Mouse (Mus musculus) cortical plate, adult 2 months (tissue): ENCODE measurements around the gene Robo1. TPM values are rescaled to one million over a fixed set of nuclear protein-coding genes. Genes with fewer than 3 reads are reported as not detected.

Experiments used
- H3K27ac ChIP-seq: fragments of 200-500 bp; 2 replicates; pipeline ENCODE4 v1.5.1; 2012; ENCODE audit warnings: low read length, control low read depth, inconsistent platforms; ENCODE audit not compliant: insufficient read depth
- H3K4me1 ChIP-seq: fragments of 200-500 bp; 2 replicates; pipeline ENCODE4 v1.6.1; 2011; ENCODE audit warnings: low read length; ENCODE audit not compliant: control insufficient read depth, insufficient read depth
- H3K4me3 ChIP-seq: fragments of 200-500 bp; 2 replicates; pipeline ENCODE4 v1.5.1; 2011; ENCODE audit warnings: mild to moderate bottlenecking, low read length, control low read depth; ENCODE audit not compliant: insufficient read depth
- CTCF ChIP-seq: fragments of 200-500 bp; IDR thresholded peaks from 2 replicates; pipeline ENCODE4 v1.5.1; 2011; ENCODE audit warnings: mild to moderate bottlenecking, control low read depth, low read length; ENCODE audit not compliant: insufficient read depth; ENCODE audit errors: extremely low read depth
- POLR2A ChIP-seq: fragments of 200-500 bp; IDR thresholded peaks from 2 replicates; pipeline ENCODE4 v1.6.1; 2011; ENCODE audit warnings: mild to moderate bottlenecking, low read length, control low read depth; ENCODE audit not compliant: insufficient read depth; ENCODE audit errors: extremely low read depth
- polyA plus RNA-seq: library from polyadenylated mRNA; depleted of rRNA; stranded (reverse); fragments of >200 nt; gene quantifications from 2 replicates; pipeline ENCODE4 v1.2.3, GENCODE M21; 2012

Gene Robo1
- polyA plus RNA-seq, 1 experiment: 14.1 TPM

DNA sequence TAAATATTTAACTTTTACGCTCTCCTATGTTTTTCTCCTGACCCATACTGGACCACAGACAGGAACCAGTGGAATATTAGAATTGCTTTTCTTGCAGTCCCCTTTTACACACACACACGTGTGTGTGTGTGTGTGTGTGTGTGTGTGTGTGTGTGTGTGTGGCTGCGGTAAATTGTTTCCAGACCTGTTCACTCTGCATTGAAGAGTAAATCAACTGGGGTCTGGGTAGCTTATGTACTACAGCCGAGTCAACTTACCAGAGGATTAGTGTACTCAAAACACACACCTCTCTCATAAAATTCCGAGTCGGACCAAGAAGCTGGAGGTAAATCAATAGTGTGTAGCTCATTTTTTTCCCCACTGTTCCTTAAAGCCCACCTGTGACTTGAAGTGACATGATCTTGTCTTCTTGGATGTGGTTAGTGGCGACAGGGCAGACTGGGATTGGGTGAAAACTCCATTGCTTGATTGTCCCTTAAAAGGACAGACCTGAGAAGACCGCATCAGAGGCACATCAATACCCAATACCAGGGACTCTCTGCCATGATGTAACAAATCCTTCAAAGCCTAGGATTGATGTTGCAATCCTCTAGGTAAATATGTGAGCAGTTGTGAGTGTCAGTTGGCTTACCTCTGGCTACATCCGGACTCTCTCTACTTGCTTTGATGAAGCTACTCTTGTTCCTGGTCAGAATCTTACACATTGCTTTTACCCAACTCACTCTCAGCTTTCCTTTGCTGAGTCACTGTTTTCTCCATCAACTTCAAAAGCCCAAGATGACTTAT lies 457.2 kb downstream of the Robo1 start:
- no peak overlapping the region for H3K27ac ChIP-seq
- H3K4me1 ChIP-seq: no peaks in the 10 kb centered on the region
- TF ChIP-seq POLR2A (no peak), CTCF (no peak)
- H3K4me3 ChIP-seq: no peak overlapping the region

DNA sequence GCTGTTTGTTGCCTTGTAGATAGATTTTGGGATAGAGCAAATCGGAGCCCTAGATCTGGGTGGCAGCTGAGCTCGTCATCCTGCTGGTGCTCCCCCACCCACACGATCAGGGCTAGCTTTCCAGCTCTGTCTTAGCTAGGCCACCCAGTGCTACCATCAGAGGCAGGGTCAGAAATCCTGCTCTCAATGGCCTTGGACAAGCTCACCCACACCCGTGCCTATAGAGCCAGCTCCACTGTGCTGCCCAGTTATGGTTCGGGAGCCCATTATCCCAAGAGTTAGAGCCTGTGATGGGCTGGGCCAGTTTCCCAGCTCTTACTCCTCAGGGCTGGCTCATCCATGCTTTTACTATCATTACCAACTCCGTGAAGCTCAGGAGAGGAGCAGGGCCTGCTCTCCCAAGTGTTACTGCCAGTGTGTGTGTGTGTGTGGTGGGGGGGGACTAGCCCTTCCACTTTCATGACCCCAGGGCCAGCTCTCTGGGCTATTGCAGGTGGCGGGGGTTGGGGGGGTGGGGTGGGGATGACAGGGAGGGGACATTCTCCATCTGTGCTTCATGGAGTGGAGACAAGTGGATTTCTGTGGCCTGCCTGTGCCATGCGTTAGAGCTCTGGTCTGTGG lies 461.2 kb downstream of the Robo1 start:
- H3K27ac ChIP-seq: no peak overlapping the region
- TF ChIP-seq POLR2A: no peak
- peaks cover 1% of the 10 kb centered on the region; the same call in 1 of the 2 replicates for H3K4me1 ChIP-seq
- no peak overlapping the region for H3K4me3 ChIP-seq

DNA sequence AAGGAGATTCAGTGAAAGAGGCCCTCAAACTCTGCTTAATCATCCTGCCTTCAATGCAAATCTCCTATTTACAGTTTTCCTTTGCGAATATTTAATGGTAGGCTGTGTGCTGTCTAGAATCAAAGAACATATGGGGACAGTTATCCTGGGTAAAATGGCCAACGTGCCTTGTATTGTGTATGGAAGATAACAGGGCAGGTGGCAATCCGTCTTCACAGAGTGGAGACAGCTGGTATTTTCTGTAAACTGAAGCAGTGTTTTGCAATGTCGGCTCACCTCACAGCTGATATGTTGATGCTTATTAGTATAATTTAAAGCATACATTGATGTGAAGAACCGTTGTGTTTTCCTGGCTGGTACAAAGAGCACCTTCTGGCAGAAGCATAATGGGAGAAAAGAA lies 464.2 kb downstream of the Robo1 start:
- no peak overlapping the region for H3K4me3 ChIP-seq
- peaks cover 1% of the 10 kb centered on the region; the same call in 1 of the 2 replicates for H3K4me1 ChIP-seq
- no peak for TF ChIP-seq POLR2A
- no peak for TF ChIP-seq CTCF
- H3K27ac ChIP-seq: no peak overlapping the region

GRCm38 (mm10) chr16:72773034-72773433 lies 464.9 kb downstream of the Robo1 start:
- Histone ChIP-seq H3K27ac (no peak overlapping the region), H3K4me3 (no peak overlapping the region), H3K4me1 (peaks cover 1% of the 10 kb centered on the region; the same call in 1 of the 2 replicates)
- TF ChIP-seq CTCF (no peak), POLR2A (no peak)

DNA sequence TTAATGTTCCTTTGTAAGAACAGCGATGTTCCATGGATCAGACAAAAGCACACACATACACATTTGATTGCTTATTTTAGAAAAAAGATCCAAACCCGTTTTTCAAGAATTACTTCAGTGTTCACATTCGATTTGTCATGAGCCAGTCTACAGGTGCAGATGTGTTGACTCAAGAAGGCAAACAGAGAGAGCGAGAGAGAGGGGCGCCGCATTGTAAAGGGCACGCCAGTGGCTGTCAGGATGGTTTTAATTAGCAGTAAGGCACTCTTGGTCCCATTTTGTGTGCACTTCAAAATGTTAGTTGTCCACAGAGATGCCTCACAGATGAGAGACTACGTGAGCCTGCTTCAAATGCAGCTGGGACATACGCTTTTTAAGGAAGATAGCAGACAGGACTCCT lies 470.4 kb downstream of the Robo1 start:
- no peak overlapping the region for H3K4me3 ChIP-seq
- H3K4me1 ChIP-seq: no peaks in the 10 kb centered on the region
- TF ChIP-seq POLR2A: no peak
- no peak for TF ChIP-seq CTCF
- no peak overlapping the region for H3K27ac ChIP-seq

GRCm38 (mm10) chr16:72782171-72782570 lies 474.1 kb downstream of the Robo1 start:
- no peak overlapping the region for H3K27ac ChIP-seq
- H3K4me3 ChIP-seq: no peak overlapping the region
- TF ChIP-seq POLR2A (no peak), CTCF (no peak)
- no peaks in the 10 kb centered on the region for H3K4me1 ChIP-seq

- H3K27ac ChIP-seq: no peak overlapping the region
- no peaks in the 10 kb centered on the region for H3K4me1 ChIP-seq
- TF ChIP-seq CTCF (no peak), POLR2A (no peak)
- H3K4me3 ChIP-seq: no peak overlapping the region
Measured at GRCm38 (mm10) chr16:72786079-72786478, 478.0 kb downstream of the Robo1 start.

GRCm38 (mm10) chr16:72786636-72787035 lies 478.5 kb downstream of the Robo1 start:
- Histone ChIP-seq H3K4me1 (no peaks in the 10 kb centered on the region), H3K4me3 (no peak overlapping the region), H3K27ac (no peak overlapping the region)
- TF ChIP-seq CTCF (no peak), POLR2A (no peak)

DNA sequence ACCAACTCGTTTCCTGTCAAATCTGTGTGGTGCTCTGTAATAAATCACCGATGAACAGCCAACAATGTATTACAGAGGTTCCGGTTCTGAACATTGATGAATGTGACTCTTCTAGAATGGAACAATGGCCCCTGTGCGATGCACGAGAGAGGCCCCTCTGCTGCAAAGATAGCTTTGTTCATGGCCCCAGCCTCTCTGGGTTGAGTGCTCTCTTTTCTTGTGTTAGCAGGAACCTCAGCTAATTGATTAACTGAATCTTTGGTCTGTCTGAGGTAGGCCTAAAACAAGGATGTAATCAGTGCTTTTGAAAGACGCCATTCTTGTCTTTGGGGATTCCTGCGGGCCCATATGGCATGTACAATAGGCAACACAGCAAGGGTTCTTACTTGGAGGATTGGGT lies 479.9 kb downstream of the Robo1 start:
- no peak for TF ChIP-seq POLR2A
- no peaks in the 10 kb centered on the region for H3K4me1 ChIP-seq

DNA sequence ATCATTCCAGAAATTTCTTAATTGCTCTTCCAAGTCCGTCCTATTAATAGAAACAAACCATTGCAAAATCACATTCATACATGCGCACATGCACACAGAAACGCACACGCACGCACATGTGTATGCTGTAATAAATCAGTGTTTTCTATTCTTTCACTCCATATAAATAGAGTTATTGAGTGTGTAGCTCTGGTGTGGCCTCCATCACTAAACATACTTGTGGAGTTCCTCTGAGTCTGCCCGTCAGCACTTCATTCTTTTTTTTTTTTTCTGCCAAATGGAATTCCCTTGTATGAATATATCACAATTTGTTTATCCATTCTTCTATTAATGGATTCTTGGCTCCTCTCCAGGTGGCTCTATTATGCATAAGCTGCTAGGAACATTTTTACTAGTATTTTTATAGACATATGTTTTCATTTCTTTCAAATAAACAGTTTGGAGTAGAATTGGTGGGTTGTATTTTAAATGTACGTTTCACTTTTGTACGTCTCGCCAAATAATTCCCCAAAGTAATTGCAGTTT lies 483.1 kb downstream of the Robo1 start:
- no peaks in the 10 kb centered on the region for H3K4me1 ChIP-seq
- no peak overlapping the region for H3K27ac ChIP-seq
- H3K4me3 ChIP-seq: no peak overlapping the region
- no peak for TF ChIP-seq POLR2A
- TF ChIP-seq CTCF: no peak

More for the DNA sequence above, 479.9 kb downstream of the Robo1 start:
- Histone ChIP-seq H3K27ac (no peak overlapping the region), H3K4me3 (no peak overlapping the region)
